Mouse (Mus musculus) heart, adult 2 months (tissue): ENCODE data around the gene Nav3. TPM values are rescaled to one million over a fixed set of nuclear protein-coding genes. Genes with fewer than 3 reads are reported as not detected.

Source experiments
- DNase-seq, 2 experiments: peaks; one replicate each; pipeline ENCODE4 v3.0.0; 2021
- H3K27ac ChIP-seq: fragments of 200-600 bp; 2 replicates; pipeline ENCODE4 v1.8.1; 2022
- H3K27me3 ChIP-seq: fragments of 200-500 bp; 2 replicates; pipeline ENCODE4 v1.6.1; 2012; ENCODE audit warnings: mild to moderate bottlenecking, low read length, inconsistent platforms, mixed read lengths; ENCODE audit not compliant: control insufficient read depth, insufficient read depth
- H3K36me3 ChIP-seq: fragments of 200-500 bp; 2 replicates; pipeline ENCODE4 v1.6.1; 2012; ENCODE audit warnings: low read length, inconsistent platforms; ENCODE audit not compliant: control insufficient read depth, insufficient read depth
- H3K4me1 ChIP-seq: fragments of 200-500 bp; 2 replicates; pipeline ENCODE4 v1.6.1; 2011; ENCODE audit warnings: low read length; ENCODE audit not compliant: control insufficient read depth, insufficient read depth
- H3K4me3 ChIP-seq: fragments of 200-600 bp; 2 replicates; pipeline ENCODE4 v1.8.1; 2022
- H3K79me2 ChIP-seq: fragments of 200-500 bp; replicated peaks from 2 replicates; pipeline ENCODE4 v1.6.1; 2012; ENCODE audit warnings: mild to moderate bottlenecking, inconsistent platforms, low read length, moderate library complexity, mixed read lengths; ENCODE audit not compliant: control insufficient read depth, insufficient read depth
- H3K9ac ChIP-seq: fragments of 200-500 bp; 2 replicates; pipeline ENCODE4 v1.6.1; 2012; ENCODE audit warnings: low read depth, mild to moderate bottlenecking, control low read depth, inconsistent platforms, low read length, mixed read lengths
- CTCF ChIP-seq: fragments of 200-600 bp; IDR thresholded peaks from 2 replicates; pipeline ENCODE4 v1.8.1; 2022; ENCODE audit warnings: antibody characterized with exemption, mild to moderate bottlenecking, moderate library complexity
- EP300 ChIP-seq: fragments of 200-500 bp; IDR thresholded peaks from 2 replicates; pipeline ENCODE4 v1.6.1; 2011; ENCODE audit warnings: low read depth, low read length, control low read depth; ENCODE audit not compliant: insufficient read depth
- POLR2A ChIP-seq: fragments of 200-500 bp; IDR thresholded peaks from 2 replicates; pipeline ENCODE4 v1.6.1; 2011; ENCODE audit warnings: mild to moderate bottlenecking, low read depth, low read length, control low read depth; ENCODE audit not compliant: insufficient read depth
- WGBS: fragments of 180-500 bp; shearing (Covaris S2); methylation state at CpG from one replicate; pipeline ENCODE4 v1.1.7; 2018; 5-methylcytosine and 5-hydroxymethylcytosine counted together
- intact Hi-C: fragments of 180-260 bp; cut with DNase I; formaldehyde crosslinking; loops from one replicate; pipeline ENCODE4 v1.15.1; 2025
- polyA plus RNA-seq: library from polyadenylated mRNA; depleted of rRNA; stranded (reverse); fragments of >200 nt; gene quantifications from 2 replicates; pipeline ENCODE4 v1.2.3, GENCODE M21; 2012
- total RNA-seq, 2 experiments: library from RNA; stranded (reverse); gene quantifications; 2 replicates each; pipeline ENCODE4 v1.2.3; 2021

The Nav3 gene
- total and polyA plus RNA-seq, 3 experiments, result 1.1 to 3.6 (median 2.0) TPM

GRCm38 (mm10) chr10:110429052-110429451 is 27.0 kb downstream of the Nav3 start:
- 88% methylated on average over 2 of the region's 2 CpGs for WGBS
- no peak overlapping the region for H3K27ac ChIP-seq
- H3K79me2 ChIP-seq, result no peaks in the 10 kb centered on the region
- no peak for DNase-seq
- TF ChIP-seq EP300, result no peak
- no peak for TF ChIP-seq CTCF
- no peak for TF ChIP-seq POLR2A
- no peaks in the 10 kb centered on the region for H3K4me1 ChIP-seq
- no peak overlapping the region for H3K4me3 ChIP-seq
- no peaks in the 10 kb centered on the region for H3K27me3 ChIP-seq
- no peak overlapping the region for H3K9ac ChIP-seq
- no peaks in the 10 kb centered on the region for H3K36me3 ChIP-seq
- intact Hi-C loops, result no loop called here

- 83% methylated on average over 5 of the region's 5 CpGs for WGBS
- Histone ChIP-seq H3K9ac (no peak overlapping the region), H3K79me2 (no peaks in the 10 kb centered on the region), H3K27ac (no peak overlapping the region), H3K4me1 (no peaks in the 10 kb centered on the region), H3K4me3 (no peak overlapping the region), H3K27me3 (no peaks in the 10 kb centered on the region), H3K36me3 (no peaks in the 10 kb centered on the region)
- TF ChIP-seq CTCF (no peak), EP300 (no peak), POLR2A (no peak)
- DNase-seq, result no peak
- intact Hi-C loops, result no loop called here
Measured at GRCm38 (mm10) chr10:110421533-110421932, 34.5 kb downstream of the Nav3 start.

- no peak for TF ChIP-seq POLR2A
- TF ChIP-seq CTCF, result no peak
- no peak for TF ChIP-seq EP300
- no peak for DNase-seq
- Histone ChIP-seq H3K36me3 (no peaks in the 10 kb centered on the region), H3K4me3 (no peak overlapping the region), H3K27ac (no peak overlapping the region), H3K79me2 (no peaks in the 10 kb centered on the region), H3K9ac (no peak overlapping the region), H3K27me3 (no peaks in the 10 kb centered on the region), H3K4me1 (no peaks in the 10 kb centered on the region)
- WGBS, result 71% methylated on average over 5 of the region's 5 CpGs
- intact Hi-C loops, result no loop called here
Measured at GRCm38 (mm10) chr10:110417003-110417402, 39.0 kb downstream of the Nav3 start.

GRCm38 (mm10) chr10:110415624-110416023 is 40.4 kb downstream of the Nav3 start:
- H3K4me1 ChIP-seq, result no peaks in the 10 kb centered on the region
- WGBS, result 63% methylated on average over 3 of the region's 3 CpGs
- H3K9ac ChIP-seq, result no peak overlapping the region
- no peak overlapping the region for H3K4me3 ChIP-seq
- H3K27me3 ChIP-seq, result no peaks in the 10 kb centered on the region
- TF ChIP-seq CTCF (no peak), POLR2A (no peak), EP300 (no peak)
- intact Hi-C loops, result no loop called here
- no peaks in the 10 kb centered on the region for H3K79me2 ChIP-seq
- DNase-seq, result no peak
- H3K36me3 ChIP-seq, result no peaks in the 10 kb centered on the region
- H3K27ac ChIP-seq, result no peak overlapping the region

- intact Hi-C loops, result no loop called here
- no peak overlapping the region for H3K9ac ChIP-seq
- no peaks in the 10 kb centered on the region for H3K36me3 ChIP-seq
- H3K4me1 ChIP-seq, result no peaks in the 10 kb centered on the region
- DNase-seq, result no peak
- no peak overlapping the region for H3K4me3 ChIP-seq
- H3K79me2 ChIP-seq, result no peaks in the 10 kb centered on the region
- 86% methylated on average over 11 of the region's 11 CpGs for WGBS
- H3K27ac ChIP-seq, result no peak overlapping the region
- no peak for TF ChIP-seq CTCF
- no peak for TF ChIP-seq EP300
- TF ChIP-seq POLR2A, result no peak
- H3K27me3 ChIP-seq, result no peaks in the 10 kb centered on the region
Measured at GRCm38 (mm10) chr10:110413281-110413897, 42.6 kb downstream of the Nav3 start.

GRCm38 (mm10) chr10:110402950-110403349 is 53.1 kb downstream of the Nav3 start:
- intact Hi-C loops, result no loop called here
- no peak for DNase-seq
- H3K9ac ChIP-seq, result no peak overlapping the region
- TF ChIP-seq CTCF, result no peak
- no peak for TF ChIP-seq POLR2A
- TF ChIP-seq EP300, result no peak
- no peaks in the 10 kb centered on the region for H3K36me3 ChIP-seq
- H3K4me1 ChIP-seq, result no peaks in the 10 kb centered on the region; the same call in 1 of the 2 replicates
- H3K27ac ChIP-seq, result no peak overlapping the region
- H3K79me2 ChIP-seq, result no peaks in the 10 kb centered on the region
- H3K27me3 ChIP-seq, result no peaks in the 10 kb centered on the region
- H3K4me3 ChIP-seq, result no peak overlapping the region
- WGBS, result 72% methylated on average over 2 of the region's 2 CpGs
